Mouse (Mus musculus) urinary bladder, postnatal 36 days (tissue): ENCODE measurements around the gene Fblim1.

ENCODE experiments used
- DNase-seq, 2 experiments: peaks; one replicate each; pipeline ENCODE4 v3.0.0; 2022; ENCODE audit warnings: low spot score in 2 of 2, mixed read lengths in 1 of 2

The Fblim1 gene

GRCm38 (mm10) chr4:141600364-141600763, 5.5 kb downstream of the Fblim1 start:
- no peak for DNase-seq

GRCm38 (mm10) chr4:141599251-141600141, 6.4 kb downstream of the Fblim1 start:
- no peak for DNase-seq

GRCm38 (mm10) chr4:141598894-141599250, 7.0 kb downstream of the Fblim1 start:
- no peak for DNase-seq

- no peak for DNase-seq
Observed at GRCm38 (mm10) chr4:141598199-141598893, 7.5 kb downstream of the Fblim1 start.

GRCm38 (mm10) chr4:141596700-141597328, 9.1 kb downstream of the Fblim1 start:
- no peak for DNase-seq

GRCm38 (mm10) chr4:141595605-141596268, 10.2 kb downstream of the Fblim1 start:
- no peak for DNase-seq

- no peak for DNase-seq
Observed at GRCm38 (mm10) chr4:141595138-141595537, 10.8 kb downstream of the Fblim1 start.

- no peak for DNase-seq
Observed at GRCm38 (mm10) chr4:141591547-141591946, 14.3 kb downstream of the Fblim1 start.

GRCm38 (mm10) chr4:141583919-141584318, 22.0 kb downstream of the Fblim1 start:
- DNase-seq = no peak

- no peak for DNase-seq
Observed at GRCm38 (mm10) chr4:141581051-141581450, 24.8 kb downstream of the Fblim1 start.

- DNase-seq = no peak
Observed at GRCm38 (mm10) chr4:141578833-141579232, 27.1 kb downstream of the Fblim1 start.

- no peak for DNase-seq
Observed at GRCm38 (mm10) chr4:141576877-141577276, 29.0 kb downstream of the Fblim1 start.

GRCm38 (mm10) chr4:141576404-141576803, 29.5 kb downstream of the Fblim1 start:
- no peak for DNase-seq

- peak; percentile 76 to 86 for DNase-seq
Observed at GRCm38 (mm10) chr4:141574789-141575702, 30.9 kb downstream of the Fblim1 start.

- DNase-seq = peak; percentile 63 to 70
Observed at GRCm38 (mm10) chr4:141573359-141573966, 32.4 kb downstream of the Fblim1 start.

- no peak for DNase-seq
Observed at GRCm38 (mm10) chr4:141572668-141573358, 33.1 kb downstream of the Fblim1 start.

- DNase-seq = no peak
Observed at GRCm38 (mm10) chr4:141571934-141572333, 34.0 kb downstream of the Fblim1 start.

GRCm38 (mm10) chr4:141571337-141571739, 34.6 kb downstream of the Fblim1 start:
- DNase-seq = no peak

- no peak for DNase-seq
Observed at GRCm38 (mm10) chr4:141570821-141571220, 35.1 kb downstream of the Fblim1 start.

GRCm38 (mm10) chr4:141570004-141570403, 35.9 kb downstream of the Fblim1 start:
- peak in 1 of 2 experiments; percentile 51 for DNase-seq
